Mouse (Mus musculus) left cerebral cortex, adult 11 months (tissue): ENCODE results near the gene Fuom.
"Not testable (repeated sequence)": the region's sequence is repeated elsewhere in the genome, so short reads cannot be mapped to it uniquely, and the experiment has no call there.

ENCODE experiments used
- DNase-seq: peaks from one replicate; pipeline ENCODE4 v3.0.0; 2022; ENCODE audit warnings: low spot score

Fuom gene

GRCm38 (mm10) chr7:140101993-140102860 lies at the start of gene Fuom:
Fuom (minus strand) TSS chr7:140102441.
- peak; percentile 81 for DNase-seq

GRCm38 (mm10) chr7:140144550-140144949 lies 42.3 kb upstream of the Fuom start:
- no peak for DNase-seq

- no peak for DNase-seq
Measured at GRCm38 (mm10) chr7:140141350-140141749, 39.1 kb upstream of the Fuom start.

- DNase-seq, result no peak
Measured at GRCm38 (mm10) chr7:140138021-140138310, 35.7 kb upstream of the Fuom start.

- peak; percentile 97 for DNase-seq
Measured at GRCm38 (mm10) chr7:140137135-140138020, 35.1 kb upstream of the Fuom start, which contains the start of gene Mtg1. Mtg1 (plus strand) TSS chr7:140137564.

GRCm38 (mm10) chr7:140135106-140135770 lies 33.0 kb upstream of the Fuom start:
- no peak for DNase-seq

GRCm38 (mm10) chr7:140134033-140134432 lies 31.8 kb upstream of the Fuom start:
- not testable (repeated sequence) for DNase-seq

GRCm38 (mm10) chr7:140132184-140132583 lies 29.9 kb upstream of the Fuom start:
- DNase-seq, result not testable (repeated sequence)

- no peak for DNase-seq
Measured at GRCm38 (mm10) chr7:140127911-140128310, 25.7 kb upstream of the Fuom start.

GRCm38 (mm10) chr7:140126934-140127333 lies 24.7 kb upstream of the Fuom start:
- DNase-seq, result no peak

GRCm38 (mm10) chr7:140126022-140126350 lies 23.7 kb upstream of the Fuom start:
- DNase-seq, result no peak

- DNase-seq, result peak; percentile 75
Measured at GRCm38 (mm10) chr7:140125278-140126021, 23.2 kb upstream of the Fuom start.

GRCm38 (mm10) chr7:140124382-140124781 lies 22.1 kb upstream of the Fuom start:
- no peak for DNase-seq

- DNase-seq, result no peak
Measured at GRCm38 (mm10) chr7:140122765-140123164, 20.5 kb upstream of the Fuom start.

GRCm38 (mm10) chr7:140121338-140121910 lies 19.2 kb upstream of the Fuom start:
- DNase-seq, result no peak

- DNase-seq, result no peak
Measured at GRCm38 (mm10) chr7:140120484-140120883, 18.2 kb upstream of the Fuom start.

GRCm38 (mm10) chr7:140116329-140117054 lies 14.3 kb upstream of the Fuom start, which contains the start of gene Echs1:
Echs1 (minus strand) TSS chr7:140116476.
- DNase-seq, result peak; percentile 77

GRCm38 (mm10) chr7:140115583-140116328 lies 13.5 kb upstream of the Fuom start, which contains the start of gene Paox:
Paox (plus strand) TSS chr7:140115799.
- no peak for DNase-seq

- DNase-seq, result no peak
Measured at GRCm38 (mm10) chr7:140111943-140112342, 9.7 kb upstream of the Fuom start.

GRCm38 (mm10) chr7:140104009-140104408 lies 1.8 kb upstream of the Fuom start:
- no peak for DNase-seq
